Mouse (Mus musculus) right cerebral cortex, postnatal 10 days (tissue): ENCODE measurements at regions not wholly inside any gene's neighbourhood (a gene's known extent, or its start where the extent isn't known, plus 50 kb on each side); places are given as distances from the start of the nearest gene placed in this dataset.

Source experiments
- DNase-seq, 2 experiments: peaks; one replicate each; pipeline ENCODE4 v3.0.0; 2021; ENCODE audit warnings: low spot score in 2 of 2

- DNase-seq = peak; percentile 31
Measured at GRCm38 (mm10) chr2:136449265-136449664, 52.4 kb upstream of the Ankef1 start.
